Mouse (Mus musculus) mammary gland, adult 2 months (tissue): ENCODE data around the gene BC147527. TPM values are rescaled to one million over a fixed set of nuclear protein-coding genes. Genes with fewer than 3 reads are reported as not detected.

ENCODE experiments used
- polyA plus RNA-seq: library from polyadenylated mRNA; depleted of rRNA; stranded (reverse); fragments of >200 nt; gene quantifications from 2 replicates; pipeline ENCODE4 v1.2.3, GENCODE M21; 2012; ENCODE audit warnings: low replicate concordance; rRNA removed

Gene BC147527
- 1.6 and 3.4 TPM in 2 replicates for polyA plus RNA-seq

GRCm38 (mm10) chr13:120299991-120300442 lies at the start of gene BC147527:
BC147527 (plus strand) TSS chr13:120300392.

GRCm38 (mm10) chr13:120262870-120263269 lies 37.3 kb upstream of the BC147527 start, which contains the start of gene AF067061:
AF067061 (plus strand) TSS chr13:120263114.

GRCm38 (mm10) chr13:120316578-120316977 lies 16.4 kb downstream of the BC147527 start, which contains the start of gene Tcstv3:
Tcstv3 (plus strand) TSS chr13:120316878.

Other genes starting within 250 kb of the BC147527 start
- 3.3 and 7.1 TPM in 2 replicates for gene Gm21188, start 248.2 kb upstream of the BC147527 start, polyA plus RNA-seq
- gene Gm20767, start 160.1 kb upstream of the BC147527 start, polyA plus RNA-seq = not detected in 2 replicates
- not detected in 2 replicates for gene Gm21818, start 128.0 kb upstream of the BC147527 start, polyA plus RNA-seq
- 3.1 and 3.6 TPM in 2 replicates for gene Gm21762, start 84.4 kb upstream of the BC147527 start, polyA plus RNA-seq
- gene Gm21731, start 61.3 kb upstream of the BC147527 start, polyA plus RNA-seq = not detected in 2 replicates
- not detected in 2 replicates for gene AF067061, start 37.3 kb upstream of the BC147527 start, polyA plus RNA-seq
- not detected in 2 replicates for gene Tcstv3, start 16.5 kb downstream of the BC147527 start, polyA plus RNA-seq